Mouse (Mus musculus) thymus, adult 2 months (tissue): ENCODE results near the gene Apba1. TPM values are rescaled to one million over a fixed set of nuclear protein-coding genes. Genes with fewer than 3 reads are reported as not detected.

ENCODE experiments used
- DNase-seq: peaks from one replicate; pipeline ENCODE4 v3.0.0; 2021
- H3K27ac ChIP-seq: fragments of 200-500 bp; 2 replicates; pipeline ENCODE4 v1.5.1; 2012; ENCODE audit warnings: low read length, control low read depth; ENCODE audit not compliant: control insufficient read depth, insufficient read depth
- H3K27me3 ChIP-seq: fragments of 200-500 bp; 2 replicates; pipeline ENCODE4 v1.6.1; 2012; ENCODE audit warnings: mild to moderate bottlenecking, low read length, moderate library complexity, mixed read lengths; ENCODE audit not compliant: control insufficient read depth, insufficient read depth
- H3K36me3 ChIP-seq: fragments of 200-500 bp; 2 replicates; pipeline ENCODE4 v1.6.1; 2012; ENCODE audit warnings: mild to moderate bottlenecking, low read length, moderate library complexity; ENCODE audit not compliant: control insufficient read depth, insufficient read depth
- H3K4me1 ChIP-seq: fragments of 200-500 bp; replicated peaks from 2 replicates; pipeline ENCODE4 v1.6.1; 2012; ENCODE audit warnings: low read length; ENCODE audit not compliant: control insufficient read depth, insufficient read depth
- H3K4me3 ChIP-seq: fragments of 200-500 bp; 2 replicates; pipeline ENCODE4 v1.5.1; 2012; ENCODE audit warnings: mild to moderate bottlenecking, low read length, control low read depth, moderate library complexity; ENCODE audit not compliant: control insufficient read depth, insufficient read depth
- CTCF ChIP-seq: fragments of 200-500 bp; IDR thresholded peaks from 2 replicates; pipeline ENCODE4 v1.5.1; 2012; ENCODE audit warnings: mild to moderate bottlenecking, control low read depth, low read length, moderate library complexity, borderline replicate concordance; ENCODE audit not compliant: control insufficient read depth, poor library complexity, insufficient read depth; ENCODE audit errors: extremely low read depth
- POLR2A ChIP-seq: fragments of 200-500 bp; IDR thresholded peaks from 2 replicates; pipeline ENCODE4 v1.6.1; 2012; ENCODE audit warnings: mild to moderate bottlenecking, low read length, control low read depth, moderate library complexity; ENCODE audit not compliant: control insufficient read depth, poor library complexity, insufficient read depth; ENCODE audit errors: extremely low read depth
- WGBS: fragments of 180-500 bp; shearing (Covaris S2); methylation state at CpG from one replicate; pipeline ENCODE4 v1.1.7; 2018; 5-methylcytosine and 5-hydroxymethylcytosine counted together
- polyA plus RNA-seq: library from polyadenylated mRNA; depleted of rRNA; stranded (reverse); fragments of >200 nt; gene quantifications from 2 replicates; pipeline ENCODE4 v1.2.3, GENCODE M21; 2012

Gene Apba1
- polyA plus RNA-seq, 1 experiment: 3.6 TPM

GRCm38 (mm10) chr19:23863959-23864358 lies 105.3 kb downstream of the Apba1 start:
- no peak for DNase-seq
- no peaks in the 10 kb centered on the region for H3K4me1 ChIP-seq

GRCm38 (mm10) chr19:23866045-23866444 lies 107.4 kb downstream of the Apba1 start:
- WGBS: 86% methylated on average over 9 of the region's 9 CpGs
- TF ChIP-seq CTCF (no peak), POLR2A (no peak)
- no peaks in the 10 kb centered on the region for H3K4me1 ChIP-seq
- H3K27me3 ChIP-seq: no peaks in the 10 kb centered on the region
- H3K4me3 ChIP-seq: no peak overlapping the region
- no peak for DNase-seq
- H3K27ac ChIP-seq: no peak overlapping the region
- no peaks in the 10 kb centered on the region for H3K36me3 ChIP-seq

More at GRCm38 (mm10) chr19:23863959-23864358, 105.3 kb downstream of the Apba1 start:
- Histone ChIP-seq H3K36me3 (no peaks in the 10 kb centered on the region), H3K27ac (no peak overlapping the region), H3K27me3 (no peaks in the 10 kb centered on the region), H3K4me3 (no peak overlapping the region)
- 86% methylated on average over 3 of the region's 3 CpGs for WGBS
- TF ChIP-seq CTCF: no peak
- TF ChIP-seq POLR2A: no peak

GRCm38 (mm10) chr19:23867052-23867451 lies 108.4 kb downstream of the Apba1 start:
- H3K36me3 ChIP-seq: no peaks in the 10 kb centered on the region
- no peak overlapping the region for H3K27ac ChIP-seq
- no peaks in the 10 kb centered on the region for H3K4me1 ChIP-seq
- 88% methylated on average over 11 of the region's 11 CpGs for WGBS
- no peaks in the 10 kb centered on the region for H3K27me3 ChIP-seq
- no peak overlapping the region for H3K4me3 ChIP-seq
- no peak for DNase-seq
- TF ChIP-seq CTCF (no peak), POLR2A (no peak)

- no peaks in the 10 kb centered on the region for H3K27me3 ChIP-seq
- H3K27ac ChIP-seq: no peak overlapping the region
- no peak overlapping the region for H3K4me3 ChIP-seq
- no peaks in the 10 kb centered on the region for H3K36me3 ChIP-seq
- no peak for DNase-seq
- H3K4me1 ChIP-seq: no peaks in the 10 kb centered on the region
- 92% methylated on average over 7 of the region's 7 CpGs for WGBS
- TF ChIP-seq CTCF (no peak), POLR2A (no peak)
These were observed 108.9 kb downstream of the Apba1 start for GRCm38 (mm10) chr19:23867589-23867988.

GRCm38 (mm10) chr19:23874502-23874901 lies 115.8 kb downstream of the Apba1 start:
- no peak overlapping the region for H3K4me3 ChIP-seq
- no peaks in the 10 kb centered on the region for H3K36me3 ChIP-seq
- DNase-seq: no peak
- WGBS: 85% methylated on average over 6 of the region's 6 CpGs
- H3K27me3 ChIP-seq: no peaks in the 10 kb centered on the region
- H3K4me1 ChIP-seq: no peaks in the 10 kb centered on the region
- TF ChIP-seq POLR2A (no peak), CTCF (no peak)
- H3K27ac ChIP-seq: no peak overlapping the region

- Histone ChIP-seq H3K36me3 (no peaks in the 10 kb centered on the region), H3K4me1 (no peaks in the 10 kb centered on the region), H3K27ac (no peak overlapping the region), H3K27me3 (no peaks in the 10 kb centered on the region), H3K4me3 (no peak overlapping the region)
- DNase-seq: no peak
- 94% methylated on average over 5 of the region's 5 CpGs for WGBS
- no peak for TF ChIP-seq CTCF
These were observed 117.1 kb downstream of the Apba1 start for GRCm38 (mm10) chr19:23875819-23876218.

- Histone ChIP-seq H3K27me3 (no peaks in the 10 kb centered on the region), H3K27ac (no peak overlapping the region), H3K4me1 (no peaks in the 10 kb centered on the region), H3K4me3 (no peak overlapping the region), H3K36me3 (no peaks in the 10 kb centered on the region)
- DNase-seq: no peak
- WGBS: 87% methylated on average over 7 of the region's 7 CpGs
- TF ChIP-seq CTCF: no peak
- TF ChIP-seq POLR2A: no peak
These were observed 121.2 kb downstream of the Apba1 start for GRCm38 (mm10) chr19:23879862-23880261.

GRCm38 (mm10) chr19:23886169-23886568 lies 127.5 kb downstream of the Apba1 start:
- 91% methylated on average over 5 of the region's 5 CpGs for WGBS
- no peaks in the 10 kb centered on the region for H3K4me1 ChIP-seq
- H3K27ac ChIP-seq: no peak overlapping the region
- no peak overlapping the region for H3K4me3 ChIP-seq
- DNase-seq: no peak
- TF ChIP-seq POLR2A (no peak), CTCF (no peak)
- no peaks in the 10 kb centered on the region for H3K36me3 ChIP-seq
- H3K27me3 ChIP-seq: no peaks in the 10 kb centered on the region
